In genomic region chr19:56724126-56724597, GRCm38 (mm10) we compare ENCODE assay signal across 8 mouse cellular contexts. TPM values are rescaled to one million over a fixed set of nuclear protein-coding genes. Genes with fewer than 3 reads are reported as not detected.
DNase-seq lines count a peak whose midpoint lies in the region; ATAC-seq lines count a peak whose summit lies in the region.

No protein-coding gene starts in this region.

- H3K27me3 ChIP-seq in hindbrain, embryonic 15.5 days: peaks cover 53% of the 10 kb centered on the region
- peaks cover 88% of the 10 kb centered on the region for H3K27me3 ChIP-seq in liver, embryonic 15.5 days
- H3K27me3 ChIP-seq in stomach, embryonic 15.5 days (replicated peaks): peaks cover 45% of the 10 kb centered on the region

- H3K9ac ChIP-seq in hindbrain, embryonic 15.5 days: no peak overlapping the region
- no peak overlapping the region for H3K9ac ChIP-seq in liver, embryonic 15.5 days
- H3K9ac ChIP-seq in stomach, embryonic 15.5 days: no peak overlapping the region; the same call in 1 of the 2 replicates

- H3K9me3 ChIP-seq in hindbrain, embryonic 15.5 days: no peaks in the 10 kb centered on the region
- H3K9me3 ChIP-seq in liver, embryonic 15.5 days (replicated peaks): no peaks in the 10 kb centered on the region
- H3K9me3 ChIP-seq in stomach, embryonic 15.5 days: no peaks in the 10 kb centered on the region

- H3K27ac ChIP-seq in hindbrain, embryonic 15.5 days (replicated peaks): no peak overlapping the region
- H3K27ac ChIP-seq in liver, embryonic 15.5 days (replicated peaks): no peak overlapping the region
- no peak overlapping the region for H3K27ac ChIP-seq in stomach, embryonic 15.5 days

- no peak for ATAC-seq in hindbrain, embryonic 15.5 days (ENCODE audit: low FRiP score, low read depth)
- ATAC-seq in liver, embryonic 15.5 days (ENCODE audit: insufficient read depth): no peak
- ATAC-seq in stomach, embryonic 15.5 days (ENCODE audit: insufficient read depth, low FRiP score, low read depth): no peak

- 7% methylated on average over 13 of the region's 13 CpGs for WGBS in hindbrain, embryonic 15.5 days
- 3% methylated on average over 13 of the region's 13 CpGs for WGBS in liver, embryonic 15.5 days (ENCODE audit: insufficient replicate concordance)
- WGBS in stomach, embryonic 15.5 days: 10% methylated on average over 12 of the region's 13 CpGs

- H3K4me2 ChIP-seq in hindbrain, embryonic 15.5 days: peak overlapping the region; percentile 83
- H3K4me2 ChIP-seq in liver, embryonic 15.5 days: peak overlapping the region; percentile 66
- H3K4me2 ChIP-seq in stomach, embryonic 15.5 days: peak overlapping the region; percentile 92

- peak overlapping the region; percentile 59 for H3K4me3 ChIP-seq in hindbrain, embryonic 15.5 days
- H3K4me3 ChIP-seq in liver, embryonic 15.5 days (replicated peaks): peak overlapping the region; percentile 46; the same call in 1 of the 2 replicates
- peak overlapping the region; percentile 57 for H3K4me3 ChIP-seq in stomach, embryonic 15.5 days (replicated peaks)

- peaks cover 44% of the 10 kb centered on the region for H3K4me1 ChIP-seq in hindbrain, embryonic 15.5 days (replicated peaks)
- peaks cover 17% of the 10 kb centered on the region for H3K4me1 ChIP-seq in liver, embryonic 15.5 days (replicated peaks)
- H3K4me1 ChIP-seq in stomach, embryonic 15.5 days: peaks cover 37% of the 10 kb centered on the region

- DNase-seq in B cell, adult 2 months: peak; percentile 4 to 21
- DNase-seq in ZHBTc4 (ENCODE audit: low read depth, low spot score): peak; percentile 49
- DNase-seq in ovary, adult 18-20 months (ENCODE audit: low spot score): no peak
- DNase-seq in gastrocnemius, postnatal 10 days: no peak
- no peak for DNase-seq in spleen, adult 12 weeks (ENCODE audit: low spot score)

- no peaks in the 10 kb centered on the region for H3K36me3 ChIP-seq in hindbrain, embryonic 15.5 days
- no peaks in the 10 kb centered on the region for H3K36me3 ChIP-seq in liver, embryonic 15.5 days (replicated peaks)
- H3K36me3 ChIP-seq in stomach, embryonic 15.5 days: no peaks in the 10 kb centered on the region

RNA-seq across cellular contexts. Expression of gene Adrb1, which starts 2.2 kb away (rescaled TPM):
- 0.93 and 1.1 TPM in 2 replicates for polyA plus RNA-seq in hindbrain, embryonic 15.5 days (2015; fragmentation: Nextera tagmentation; extraction: Ambion mirVana)
- 0.25 and 0.38 TPM in 2 replicates for polyA plus RNA-seq in liver, embryonic 15.5 days (2015; fragmentation: Nextera tagmentation; extraction: Ambion mirVana)
- polyA plus RNA-seq in stomach, embryonic 15.5 days (2015; fragmentation: Nextera tagmentation; extraction: Ambion mirVana): 0.93 and 1.2 TPM in 2 replicates
- total RNA-seq in gastrocnemius, postnatal 10 days (2021): 1 to 10 TPM; 1.1 to 1.5 TPM

Comparison
In these comparisons a context has a peak if more than half of its experiments do, and no peak if none do; other contexts are left out.
1. DNase-seq: peak in B cell, adult 2 months (2 of 2) and ZHBTc4 (single experiment); none in ovary, adult 18-20 months (single experiment), gastrocnemius, postnatal 10 days (single experiment) and spleen, adult 12 weeks (single experiment).
2. Peak in every context shown above with its lines, with median percentiles within 50 percentile points of each other: H3K4me2 ChIP-seq and H3K4me3 ChIP-seq.